Mouse (Mus musculus): Measurements from ENCODE around the gene Get4.

Get4 gene

DNA sequence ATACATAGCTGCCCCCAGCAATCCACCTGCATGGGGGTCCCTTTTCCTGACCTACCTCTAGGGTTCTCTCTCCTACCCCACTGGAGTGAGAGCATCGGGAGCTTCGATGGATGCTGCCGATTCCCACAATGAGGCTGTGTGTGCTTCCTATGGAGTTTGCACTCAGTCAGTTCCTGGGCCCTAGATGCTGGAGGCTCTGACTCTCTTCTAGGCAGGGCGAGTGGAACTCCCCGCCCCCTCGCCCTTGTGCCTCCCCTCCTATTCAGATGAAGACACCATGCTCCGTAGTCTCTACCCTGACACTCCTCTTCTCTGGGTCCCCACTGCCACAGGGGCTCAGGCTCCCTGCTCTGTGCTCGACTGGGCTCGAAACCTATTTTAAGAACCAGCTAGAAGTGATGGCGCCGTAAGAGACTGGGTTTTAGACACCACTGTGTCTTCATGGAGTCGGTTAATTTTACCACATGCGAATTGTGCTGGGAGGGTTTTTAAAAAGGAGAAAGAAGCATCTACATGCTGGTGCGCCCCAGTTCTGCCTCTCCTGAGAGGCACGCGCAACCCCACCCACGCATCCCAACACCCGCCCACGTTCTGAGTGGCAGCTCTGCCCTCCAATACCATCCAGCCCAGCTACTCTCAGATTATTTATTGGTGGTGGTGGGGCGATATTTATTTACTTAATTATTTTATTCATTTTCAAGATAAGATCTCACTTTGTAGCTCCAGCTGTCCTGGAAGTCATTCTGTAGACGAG, 65.8 kb downstream of the Get4 start:
- DNase-seq (ENCODE audit: low spot score in 2 of 2) = peak; percentile 54 to 75
